Mouse (Mus musculus): ENCODE measurements around the gene Slf2.

Gene Slf2

GRCm38 (mm10) chr19:44984420-44984819, 53.5 kb downstream of the Slf2 start:
- no peak for DNase-seq (ENCODE audit: low read depth)

DNA sequence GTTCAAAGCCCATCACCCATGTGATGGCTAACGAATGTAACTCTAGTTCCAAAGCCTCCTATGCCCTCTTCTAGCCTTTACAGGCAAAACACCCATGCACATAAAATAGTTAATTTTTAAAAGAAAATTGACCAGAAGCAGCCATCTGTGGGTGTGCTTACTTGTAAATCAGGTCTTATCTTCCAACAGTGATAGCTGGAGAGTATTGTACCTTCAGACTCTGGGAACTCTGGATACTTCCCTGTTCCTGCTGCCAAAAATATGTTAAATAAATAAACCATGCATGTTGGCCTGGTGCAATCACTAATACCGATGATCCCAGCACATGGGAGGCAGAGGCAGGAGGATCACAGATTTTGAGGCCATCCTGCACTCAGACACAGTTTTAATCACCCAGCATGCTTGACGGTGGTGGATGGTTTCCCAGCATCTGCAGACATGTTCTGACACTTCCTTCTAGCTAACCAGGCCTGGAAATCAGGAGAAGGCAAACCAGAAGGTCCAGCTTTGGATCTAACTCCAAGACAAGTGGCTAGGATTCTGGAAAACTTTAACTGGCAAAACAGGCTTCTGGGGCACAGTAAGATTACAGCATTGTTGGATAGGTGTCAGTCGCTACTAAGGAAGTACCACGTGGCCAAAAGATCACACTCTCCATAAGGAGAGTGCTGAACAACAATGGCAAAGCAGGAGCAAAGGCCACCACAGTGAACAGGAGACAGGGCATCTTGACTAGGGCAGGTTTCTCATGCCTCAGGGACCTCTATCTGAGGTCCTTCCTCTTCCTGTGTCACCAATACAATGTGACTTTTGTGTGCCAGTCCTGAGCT, 54.4 kb downstream of the Slf2 start:
- no peak for DNase-seq (ENCODE audit: low read depth)

DNA sequence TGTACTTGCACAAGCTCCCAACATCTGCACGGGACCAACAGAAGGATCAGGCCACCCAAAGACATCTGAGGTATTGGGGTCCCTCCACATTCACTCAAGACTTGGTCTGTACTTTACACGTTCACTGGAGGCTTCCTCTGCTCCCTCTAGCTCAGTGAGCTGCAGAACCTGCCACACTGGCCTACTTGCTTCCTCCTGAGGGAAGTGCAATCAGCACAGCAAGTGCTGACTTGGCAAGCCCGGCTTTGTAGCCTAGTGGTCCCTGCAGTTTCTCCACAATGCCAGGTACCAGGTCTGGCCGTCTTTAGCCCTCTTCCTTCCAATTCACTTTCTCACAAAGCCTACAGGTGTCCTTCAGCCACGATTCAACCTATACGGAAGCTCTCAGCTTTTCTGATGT, 56.1 kb downstream of the Slf2 start:
- DNase-seq (ENCODE audit: low read depth) = no peak

DNA sequence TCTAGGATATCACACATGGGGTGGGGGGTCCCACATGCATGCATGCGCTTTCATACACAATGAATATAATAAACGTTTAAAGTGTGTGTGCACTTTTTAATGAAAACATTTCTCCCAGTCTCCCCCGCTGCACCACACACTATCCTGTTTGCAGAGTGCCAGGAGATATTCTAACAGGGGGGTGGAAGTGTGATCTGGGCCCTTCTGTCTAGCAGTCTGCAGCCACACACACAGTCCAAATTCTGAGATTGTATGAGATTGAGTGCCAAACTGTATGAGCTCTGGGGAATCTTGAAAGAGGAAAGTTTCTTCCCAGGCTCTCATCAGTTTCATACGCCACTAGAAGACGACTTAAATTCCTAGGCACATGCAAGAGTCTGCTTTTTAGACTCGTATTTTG, 56.9 kb downstream of the Slf2 start:
- DNase-seq (ENCODE audit: low read depth) = no peak

- DNase-seq (ENCODE audit: low read depth) = no peak
Observed at GRCm38 (mm10) chr19:44988321-44988720, 57.4 kb downstream of the Slf2 start.

DNA sequence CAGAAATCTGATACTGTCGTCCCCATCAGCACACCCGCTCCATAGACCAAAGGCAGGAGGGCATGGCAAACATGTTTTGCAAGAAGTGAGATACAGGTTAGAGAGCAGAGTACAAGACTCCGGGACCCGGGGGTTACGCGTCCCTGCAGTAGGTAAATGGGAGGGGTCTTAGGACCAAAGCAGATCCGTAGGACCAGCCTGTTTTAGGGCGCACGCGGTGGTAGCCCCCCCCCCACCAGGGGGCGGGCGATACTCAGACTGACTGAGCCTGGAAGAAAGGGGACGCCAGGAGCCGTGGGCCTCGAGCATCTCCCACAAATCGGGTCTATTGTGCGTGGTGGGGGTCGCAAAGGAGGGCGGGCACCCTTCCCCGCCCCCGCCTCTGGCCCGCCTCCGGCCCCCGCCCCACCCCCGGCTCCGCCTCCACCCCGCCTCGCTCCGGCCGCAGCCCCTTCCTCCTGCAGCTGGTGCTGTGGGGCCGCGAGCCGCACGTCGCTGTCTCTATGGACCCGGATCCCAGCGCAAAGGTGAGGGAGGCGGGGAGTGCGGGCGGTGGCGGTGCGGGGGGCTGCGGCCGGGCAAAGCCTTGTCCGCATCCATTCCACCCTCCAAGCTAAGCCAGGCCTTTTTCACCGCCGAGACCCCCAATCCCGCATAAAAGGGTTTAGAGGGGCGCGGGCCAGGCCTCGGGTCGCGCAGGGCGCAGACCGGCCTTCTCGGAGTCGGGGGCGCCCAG, 58.0 kb downstream of the Slf2 start, which contains the start of gene Sema4g:
Sema4g (plus strand) TSS at position 271 of the 736 bp plus-strand sequence.
- DNase-seq (ENCODE audit: low read depth) = no peak

DNA sequence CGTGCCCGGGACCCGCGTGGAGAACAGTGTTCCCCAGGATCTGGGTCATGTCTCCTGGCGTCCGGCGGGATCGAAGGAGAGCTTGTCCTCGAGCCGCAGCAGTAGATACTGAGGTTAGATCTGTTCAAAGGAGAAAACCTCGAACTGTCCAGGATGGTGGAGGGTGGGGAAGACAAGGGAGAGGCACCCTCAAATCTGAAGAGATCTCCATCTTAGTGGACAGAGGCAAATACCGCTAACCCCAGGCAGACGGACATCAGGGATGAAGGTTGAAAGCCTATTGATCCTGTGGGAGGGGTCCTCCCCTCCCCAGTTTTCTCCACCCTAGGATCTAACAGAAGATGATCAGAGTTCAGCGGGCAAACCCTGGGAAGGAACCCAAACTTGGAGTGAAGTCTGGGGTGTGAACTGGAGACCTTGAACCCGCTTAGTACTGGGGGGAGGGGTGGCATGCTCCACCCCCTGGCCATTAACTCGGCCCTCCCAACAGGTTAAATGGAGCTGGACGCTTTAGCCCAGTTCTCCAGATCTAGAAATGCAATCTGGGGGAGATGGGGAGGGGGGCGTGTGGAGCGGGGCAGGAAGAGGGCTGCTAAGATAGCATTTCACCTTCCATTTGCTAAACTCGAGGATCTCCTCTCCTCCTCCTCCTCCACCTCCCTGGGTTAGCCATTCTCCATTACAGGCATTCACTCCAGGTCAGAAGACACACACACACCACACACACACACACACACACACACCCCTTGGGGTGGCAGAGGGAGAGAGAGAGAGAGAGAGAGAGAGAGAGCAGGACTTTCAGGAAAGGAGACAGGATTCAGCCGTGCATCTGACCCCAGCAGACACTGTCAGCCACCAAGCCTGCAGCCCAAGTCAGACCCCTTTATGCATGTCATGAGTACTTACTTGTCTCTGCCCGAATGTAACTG, 58.9 kb downstream of the Slf2 start:
- no peak for DNase-seq (ENCODE audit: low read depth)

- no peak for DNase-seq (ENCODE audit: low read depth)
Observed at GRCm38 (mm10) chr19:44991031-44991430, 60.1 kb downstream of the Slf2 start.

DNA sequence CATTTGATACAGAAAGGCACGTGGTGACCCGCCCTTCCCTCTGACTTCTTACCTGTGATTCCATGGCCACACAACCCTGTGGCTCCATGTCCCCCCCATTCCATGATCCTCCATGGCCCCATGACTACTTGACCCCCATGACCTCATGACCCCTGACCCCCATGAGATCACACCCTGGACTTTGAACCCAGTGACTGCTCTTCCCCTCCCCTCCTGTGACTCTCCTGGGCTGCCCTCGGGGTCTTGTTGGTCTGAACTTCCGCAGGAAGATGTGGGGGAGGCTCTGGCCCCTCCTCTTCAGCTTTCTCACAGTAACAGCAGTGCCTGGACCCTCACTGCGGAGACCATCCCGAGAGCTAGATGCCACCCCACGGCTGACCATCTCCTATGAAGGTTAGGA, 61.3 kb downstream of the Slf2 start:
- DNase-seq (ENCODE audit: low read depth) = no peak

DNA sequence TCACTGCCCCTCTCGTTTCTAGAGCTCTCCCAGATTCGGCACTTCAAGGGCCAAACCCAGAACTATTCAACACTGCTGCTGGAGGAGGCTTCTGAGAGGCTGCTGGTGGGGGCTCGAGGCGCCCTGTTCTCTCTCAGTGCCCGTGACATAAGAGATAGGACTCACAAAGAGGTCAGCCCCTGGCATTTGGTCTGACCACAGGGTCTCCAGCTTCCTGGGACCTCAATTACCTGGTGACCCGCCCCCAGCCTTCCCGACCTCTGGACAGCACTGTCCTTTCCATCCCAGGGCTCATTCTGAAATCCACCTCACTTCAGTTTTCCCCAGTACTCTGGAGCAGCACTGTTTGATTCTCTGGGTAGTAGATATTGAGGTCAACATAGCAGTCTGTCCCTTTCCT, 61.8 kb downstream of the Slf2 start:
- no peak for DNase-seq (ENCODE audit: low read depth)

DNA sequence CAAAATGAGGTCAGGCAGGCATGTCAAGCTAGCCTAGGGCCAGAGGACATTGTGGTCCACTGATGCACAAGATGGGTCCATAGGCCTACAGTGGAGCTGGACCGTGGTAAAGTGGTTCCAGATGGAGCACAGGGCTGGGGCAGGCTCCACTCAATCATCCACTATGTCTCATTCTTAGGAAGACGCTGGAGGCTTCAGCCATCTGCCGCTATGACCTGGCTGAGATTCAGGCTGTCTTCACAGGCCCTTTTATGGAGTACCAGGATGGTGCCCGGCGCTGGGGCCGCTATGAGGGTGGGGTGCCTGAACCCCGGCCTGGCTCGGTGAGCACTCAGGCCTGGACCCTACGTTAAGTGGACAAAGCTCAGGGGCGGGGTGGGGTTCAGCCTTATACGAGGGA, 66.8 kb downstream of the Slf2 start:
- DNase-seq (ENCODE audit: low read depth) = no peak

- DNase-seq (ENCODE audit: low read depth) = no peak
Observed at GRCm38 (mm10) chr19:44999647-45000046, 68.7 kb downstream of the Slf2 start.

DNA sequence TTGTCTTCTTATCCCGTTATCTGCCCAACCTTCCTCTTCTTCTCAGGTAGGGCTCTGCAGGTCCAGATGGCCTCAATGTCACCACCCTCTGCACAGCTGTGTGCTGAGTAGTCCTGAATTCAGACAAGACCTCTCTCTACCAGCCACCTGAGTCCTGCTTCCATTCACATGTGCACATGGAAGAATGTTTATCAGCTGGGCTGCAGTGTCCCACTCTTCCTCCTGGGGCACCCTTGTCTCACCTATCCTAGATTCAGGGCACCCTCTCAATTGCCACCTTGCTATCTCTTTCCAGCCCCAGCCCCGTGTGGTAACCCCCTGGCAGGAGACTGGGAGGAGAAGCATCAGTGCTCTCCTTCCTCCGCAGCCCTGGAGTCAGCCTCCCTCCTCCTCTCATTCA, 71.3 kb downstream of the Slf2 start:
- no peak for DNase-seq (ENCODE audit: low read depth)

DNA sequence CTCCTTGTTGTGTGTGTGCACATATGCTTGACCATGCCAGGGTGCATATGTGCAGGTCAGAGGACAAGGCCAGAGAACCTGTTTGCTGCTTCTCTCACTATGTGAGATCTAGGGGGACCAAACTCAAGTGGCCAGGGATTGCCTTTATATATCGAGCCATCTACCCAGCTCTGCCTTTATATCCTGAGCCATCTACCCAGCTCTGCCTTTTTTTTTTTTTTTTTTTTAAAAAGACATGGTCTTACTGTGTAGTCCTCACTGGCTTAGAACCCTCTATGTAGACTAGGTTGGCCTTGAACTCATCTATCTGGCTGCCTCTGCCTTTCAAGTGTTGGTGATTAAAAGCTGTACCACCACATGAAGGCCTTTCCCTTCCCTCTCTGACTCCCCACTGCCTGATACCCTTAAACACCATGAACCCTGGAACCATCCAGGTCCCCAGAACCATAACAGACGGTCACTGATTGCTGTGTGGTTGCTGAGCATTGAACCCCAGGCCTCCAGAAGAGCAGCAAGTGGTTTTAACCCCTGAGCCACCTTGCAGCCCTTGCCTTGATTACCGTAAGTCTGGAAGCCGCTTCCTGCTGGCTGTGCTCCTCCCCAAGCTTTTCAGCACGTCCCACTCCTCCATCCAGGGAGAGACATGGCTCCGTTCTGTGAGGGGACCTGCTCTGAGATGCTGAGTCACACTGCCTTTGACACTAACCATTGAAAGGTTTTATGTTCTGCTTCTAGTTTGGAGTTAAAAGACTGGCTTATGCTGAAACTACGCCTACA, 73.0 kb downstream of the Slf2 start:
- DNase-seq (ENCODE audit: low read depth) = no peak

GRCm38 (mm10) chr19:45005444-45005843, 74.5 kb downstream of the Slf2 start, which contains the start of gene Twnk:
Gene Twnk (plus strand): TSS chr19:45005663.
- no peak for DNase-seq (ENCODE audit: low read depth)

- DNase-seq (ENCODE audit: low read depth) = peak; percentile 75
Observed at GRCm38 (mm10) chr19:45005957-45006712, 75.2 kb downstream of the Slf2 start, which contains the start of gene Mrpl43. Gene Mrpl43 (minus strand): TSS chr19:45006442.

DNA sequence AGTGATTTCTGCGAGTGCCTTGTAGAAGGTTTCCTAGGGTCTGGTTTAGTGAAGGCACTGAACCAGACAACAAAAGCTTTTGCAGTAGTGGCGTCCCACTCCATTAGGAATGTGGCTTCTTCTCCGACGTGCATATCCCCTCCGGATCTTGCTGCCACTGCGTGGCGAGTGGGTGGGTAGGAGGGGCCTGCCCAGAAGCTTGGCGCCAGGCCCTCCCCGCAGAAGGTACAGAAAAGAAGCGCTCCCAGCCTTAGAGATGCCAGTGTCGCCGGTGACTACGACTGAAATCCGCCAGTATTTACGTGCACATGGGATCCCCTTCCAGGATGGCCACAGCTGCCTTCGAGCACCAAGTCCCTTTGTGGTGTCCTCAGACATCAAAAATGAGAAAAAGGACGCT, 76.1 kb downstream of the Slf2 start:
- no peak for DNase-seq (ENCODE audit: low read depth)

GRCm38 (mm10) chr19:45007425-45008191, 76.7 kb downstream of the Slf2 start:
- DNase-seq (ENCODE audit: low read depth) = no peak

DNA sequence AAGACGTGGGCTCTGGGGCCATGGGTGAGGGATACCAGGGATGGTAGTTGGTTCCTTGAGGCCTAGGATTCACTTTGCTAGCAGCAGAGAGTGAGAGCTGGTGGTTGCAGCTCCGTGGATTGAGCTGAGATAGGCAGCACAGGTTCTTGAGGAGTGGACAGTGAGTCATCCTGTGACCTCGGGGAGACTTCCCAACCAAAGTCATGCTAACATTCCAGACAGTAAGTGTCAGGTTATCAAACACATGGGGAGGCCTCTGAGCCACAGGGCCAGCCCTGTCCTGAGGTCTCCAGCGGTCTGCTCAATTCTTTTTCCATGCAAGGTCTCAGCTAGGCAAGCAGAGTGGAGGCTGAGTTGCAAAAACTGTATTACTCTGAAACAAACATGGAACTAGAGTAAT, 79.7 kb downstream of the Slf2 start:
- DNase-seq (ENCODE audit: low read depth) = no peak

DNA sequence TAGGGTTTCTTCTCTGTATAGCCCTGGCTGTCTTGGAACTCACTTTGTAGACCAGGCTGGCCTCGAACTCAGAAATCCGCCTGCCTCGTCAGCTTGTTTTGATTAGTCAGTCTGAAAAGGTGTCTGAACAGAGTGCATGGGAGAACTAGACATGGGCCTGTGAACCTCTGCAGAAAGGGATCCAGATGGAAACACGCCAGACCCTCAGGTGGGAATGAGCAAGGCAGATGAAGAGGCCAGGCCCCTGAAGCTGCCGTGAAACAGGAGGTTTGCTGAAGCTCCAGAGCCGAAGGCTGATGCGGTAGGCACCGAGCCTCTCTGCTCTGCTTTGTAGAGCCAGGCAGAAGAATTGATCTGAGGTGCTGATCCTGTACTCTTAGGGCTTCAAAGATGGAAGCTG, 81.3 kb downstream of the Slf2 start:
- no peak for DNase-seq (ENCODE audit: low read depth)

Measured in fibroblast of lung, adult 2 months (primary cell).